Mouse (Mus musculus): ENCODE results near the gene Gm20532.

Gm20532 gene

DNA sequence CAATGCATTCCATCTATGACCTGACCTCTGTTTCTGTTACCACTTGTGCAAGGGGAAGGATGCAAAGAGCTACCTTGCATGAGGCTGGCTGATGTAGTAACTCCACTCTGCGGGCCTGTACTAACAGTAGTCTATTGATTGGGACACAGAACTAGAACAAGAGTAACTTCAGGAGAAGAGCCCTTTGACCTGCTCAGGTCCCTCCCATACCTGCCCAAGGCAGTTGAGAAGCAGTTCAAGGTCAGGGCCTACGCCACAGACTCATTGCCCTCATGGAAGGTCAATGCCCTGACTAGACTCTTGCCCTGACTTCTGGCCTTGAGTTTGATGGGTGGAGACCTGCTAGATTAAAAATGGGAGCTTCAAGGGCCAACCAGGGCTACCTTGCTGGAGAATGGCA lies 14.2 kb downstream of the Gm20532 start:
- Histone ChIP-seq H3K27me3 (ENCODE audit: insufficient read depth, low read length) (no peaks in the 10 kb centered on the region), H3K36me3 (ENCODE audit: insufficient read depth, low read length) (peaks cover 35% of the 10 kb centered on the region), H3K9me3 (ENCODE audit: low read length) (no peaks in the 10 kb centered on the region), H3K4me1 (replicated peaks; ENCODE audit: low read depth, low read length) (peaks cover 86% of the 10 kb centered on the region), H3K4me3 (replicated peaks; ENCODE audit: low read length) (peak overlapping the region; percentile 45; the same call in 1 of the 2 replicates)
- no peak for TF ChIP-seq CTCF (conservative IDR thresholded peaks at IDR 0.05; ENCODE audit: low read length)
- TF ChIP-seq NANOG (IDR thresholded peaks at IDR 0.05; ENCODE audit: borderline replicate concordance, low read length), result peak; percentile 54; the same call in 1 of the 2 replicates
- no peak for TF ChIP-seq POU5F1 (IDR thresholded peaks at IDR 0.05; ENCODE audit: borderline replicate concordance, low read length)

GRCm38 (mm10) chr2:26601595-26601994 lies 15.2 kb downstream of the Gm20532 start:
- H3K27me3 ChIP-seq (ENCODE audit: insufficient read depth, low read length), result no peaks in the 10 kb centered on the region
- no peaks in the 10 kb centered on the region for H3K9me3 ChIP-seq (ENCODE audit: low read length)
- TF ChIP-seq NANOG (IDR thresholded peaks at IDR 0.05; ENCODE audit: borderline replicate concordance, low read length), result no peak
- TF ChIP-seq POU5F1 (IDR thresholded peaks at IDR 0.05; ENCODE audit: borderline replicate concordance, low read length), result no peak
- no peak for TF ChIP-seq CTCF (conservative IDR thresholded peaks at IDR 0.05; ENCODE audit: low read length)
- H3K36me3 ChIP-seq (ENCODE audit: insufficient read depth, low read length), result peaks cover 26% of the 10 kb centered on the region
- peaks cover 87% of the 10 kb centered on the region for H3K4me1 ChIP-seq (replicated peaks; ENCODE audit: low read depth, low read length)
- no peak overlapping the region for H3K4me3 ChIP-seq (replicated peaks; ENCODE audit: low read length)

DNA sequence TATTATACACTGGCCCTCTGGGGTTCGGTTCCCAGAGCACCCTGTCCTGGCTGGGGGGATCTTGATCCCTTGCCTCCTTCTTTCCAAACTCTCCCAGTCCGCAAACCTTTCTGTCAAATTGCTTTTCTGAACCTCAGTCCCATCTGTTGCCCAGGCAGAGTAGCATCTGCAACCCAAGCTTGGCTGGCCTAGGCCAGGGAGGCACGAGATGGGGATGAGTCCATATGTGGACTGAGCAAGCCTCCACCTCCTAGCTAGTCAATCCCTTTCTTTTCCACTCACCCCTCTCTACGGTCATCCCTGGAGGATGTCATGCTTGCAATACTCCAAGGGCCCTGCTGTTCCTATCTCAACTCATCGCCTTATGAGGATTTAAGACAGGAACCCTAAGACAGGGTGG lies 16.2 kb downstream of the Gm20532 start:
- no peaks in the 10 kb centered on the region for H3K9me3 ChIP-seq (ENCODE audit: low read length)
- H3K4me1 ChIP-seq (replicated peaks; ENCODE audit: low read depth, low read length), result peaks cover 88% of the 10 kb centered on the region
- H3K36me3 ChIP-seq (ENCODE audit: insufficient read depth, low read length), result peaks cover 17% of the 10 kb centered on the region; the same call in 1 of the 2 replicates
- H3K27me3 ChIP-seq (ENCODE audit: insufficient read depth, low read length), result no peaks in the 10 kb centered on the region
- H3K4me3 ChIP-seq (replicated peaks; ENCODE audit: low read length), result peak overlapping the region; percentile 88
- TF ChIP-seq NANOG (IDR thresholded peaks at IDR 0.05; ENCODE audit: borderline replicate concordance, low read length) (no peak), POU5F1 (IDR thresholded peaks at IDR 0.05; ENCODE audit: borderline replicate concordance, low read length) (no peak), CTCF (conservative IDR thresholded peaks at IDR 0.05; ENCODE audit: low read length) (no peak)

GRCm38 (mm10) chr2:26603159-26603558 lies 16.7 kb downstream of the Gm20532 start:
- H3K9me3 ChIP-seq (ENCODE audit: low read length), result no peaks in the 10 kb centered on the region
- H3K4me1 ChIP-seq (replicated peaks; ENCODE audit: low read depth, low read length), result peaks cover 88% of the 10 kb centered on the region
- TF ChIP-seq POU5F1 (IDR thresholded peaks at IDR 0.05; ENCODE audit: borderline replicate concordance, low read length), result no peak
- no peak for TF ChIP-seq NANOG (IDR thresholded peaks at IDR 0.05; ENCODE audit: borderline replicate concordance, low read length)
- TF ChIP-seq CTCF (conservative IDR thresholded peaks at IDR 0.05; ENCODE audit: low read length), result no peak
- H3K36me3 ChIP-seq (ENCODE audit: insufficient read depth, low read length), result peaks cover 17% of the 10 kb centered on the region; the same call in 1 of the 2 replicates
- peak overlapping the region; percentile 88 for H3K4me3 ChIP-seq (replicated peaks; ENCODE audit: low read length)
- no peaks in the 10 kb centered on the region for H3K27me3 ChIP-seq (ENCODE audit: insufficient read depth, low read length)

GRCm38 (mm10) chr2:26603720-26604671 lies 17.6 kb downstream of the Gm20532 start, which contains the start of gene Agpat2:
Gene Agpat2, minus strand, starts transcription at chr2:26604417.
- Histone ChIP-seq H3K4me1 (replicated peaks; ENCODE audit: low read depth, low read length) (peaks cover 89% of the 10 kb centered on the region), H3K4me3 (replicated peaks; ENCODE audit: low read length) (peak within 1 kb of the TSS; percentile 88), H3K9me3 (ENCODE audit: low read length) (no peaks in the 10 kb centered on the region), H3K36me3 (ENCODE audit: insufficient read depth, low read length) (peaks cover 17% of the 10 kb centered on the region; the same call in 1 of the 2 replicates), H3K27me3 (ENCODE audit: insufficient read depth, low read length) (no peaks in the 10 kb centered on the region)
- TF ChIP-seq NANOG (IDR thresholded peaks at IDR 0.05; ENCODE audit: borderline replicate concordance, low read length) (no peak), POU5F1 (IDR thresholded peaks at IDR 0.05; ENCODE audit: borderline replicate concordance, low read length) (no peak), CTCF (conservative IDR thresholded peaks at IDR 0.05; ENCODE audit: low read length) (no peak)

DNA sequence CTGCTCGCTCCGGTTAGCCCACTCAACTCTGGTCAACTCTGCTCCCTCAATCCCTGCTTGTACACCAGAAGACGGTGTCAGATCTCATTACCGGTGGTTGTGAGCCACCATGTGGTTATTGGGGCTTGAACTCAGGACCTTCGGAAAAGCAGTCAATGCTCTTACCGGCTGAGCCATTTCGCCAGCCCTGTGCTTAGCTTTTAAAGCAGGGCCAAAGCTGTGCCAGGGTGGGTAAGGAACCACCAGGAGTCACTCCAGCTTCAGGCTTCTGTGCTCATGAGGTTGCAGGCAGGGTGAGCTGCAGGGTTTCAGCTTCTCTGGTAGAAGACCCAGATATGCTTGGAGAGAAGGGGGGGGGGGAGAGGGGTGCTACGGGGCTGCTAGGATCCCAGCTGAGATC lies 18.9 kb downstream of the Gm20532 start:
- TF ChIP-seq NANOG (IDR thresholded peaks at IDR 0.05; ENCODE audit: borderline replicate concordance, low read length) (no peak), CTCF (conservative IDR thresholded peaks at IDR 0.05; ENCODE audit: low read length) (no peak)
- H3K4me1 ChIP-seq (replicated peaks; ENCODE audit: low read depth, low read length), result peaks cover 89% of the 10 kb centered on the region
- 0 out of 2 replicates have a peak, but pooled peaks cover 6% of the 10 kb centered on the region for H3K36me3 ChIP-seq (ENCODE audit: insufficient read depth, low read length)
- no peaks in the 10 kb centered on the region for H3K27me3 ChIP-seq (ENCODE audit: insufficient read depth, low read length)
- no peak overlapping the region for H3K4me3 ChIP-seq (replicated peaks; ENCODE audit: low read length)
- no peaks in the 10 kb centered on the region for H3K9me3 ChIP-seq (ENCODE audit: low read length)

- Histone ChIP-seq H3K4me3 (replicated peaks; ENCODE audit: low read length) (no peak overlapping the region), H3K36me3 (ENCODE audit: insufficient read depth, low read length) (0 out of 2 replicates have a peak, but pooled peaks cover 4% of the 10 kb centered on the region), H3K4me1 (replicated peaks; ENCODE audit: low read depth, low read length) (peaks cover 91% of the 10 kb centered on the region), H3K27me3 (ENCODE audit: insufficient read depth, low read length) (no peaks in the 10 kb centered on the region), H3K9me3 (ENCODE audit: low read length) (no peaks in the 10 kb centered on the region)
- TF ChIP-seq POU5F1 (IDR thresholded peaks at IDR 0.05; ENCODE audit: borderline replicate concordance, low read length), result no peak
Observed at GRCm38 (mm10) chr2:26606579-26606978, 20.1 kb downstream of the Gm20532 start.

DNA sequence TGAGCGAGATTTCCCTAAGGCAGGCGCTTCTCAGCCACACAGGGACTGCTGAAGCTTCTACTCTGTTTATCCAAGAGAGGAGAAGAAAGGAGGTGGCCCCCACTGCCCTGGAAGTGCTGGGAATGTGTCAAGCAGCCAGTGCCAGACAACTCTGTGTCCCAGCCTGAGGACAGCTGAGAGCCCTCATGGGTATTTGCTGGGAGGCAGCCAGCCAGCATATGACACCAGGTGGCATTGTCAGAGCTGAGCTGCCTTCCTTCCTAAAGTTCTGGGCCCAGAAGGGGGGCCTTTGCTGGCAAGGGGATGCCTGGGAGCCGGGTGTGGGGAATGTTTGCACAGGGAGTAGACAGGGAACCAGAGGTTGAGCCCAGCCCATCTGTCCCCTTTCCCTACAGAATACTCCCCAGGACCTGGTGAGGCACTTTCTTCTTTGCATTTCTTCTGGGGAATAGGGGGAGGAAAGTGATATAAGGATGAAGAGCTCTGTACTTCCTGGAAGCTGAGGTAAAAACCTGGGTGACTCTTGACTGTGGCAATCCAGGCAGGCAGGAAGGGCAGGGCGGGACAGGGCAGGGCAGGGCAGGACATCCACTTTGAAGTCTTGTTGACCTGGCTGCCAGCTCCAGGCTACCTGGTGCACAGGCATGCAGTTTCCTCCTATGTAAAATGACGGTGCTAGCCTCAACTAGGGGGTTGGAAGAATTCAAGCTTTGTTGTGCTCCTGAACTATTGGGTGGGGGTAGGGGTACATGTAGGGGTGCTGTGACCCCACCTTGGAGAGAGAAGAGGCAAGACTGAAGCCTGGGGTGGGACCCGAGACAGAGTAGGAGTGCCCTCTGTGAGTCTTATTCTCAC lies 20.8 kb downstream of the Gm20532 start:
- H3K4me3 ChIP-seq (replicated peaks; ENCODE audit: low read length), result 0 out of 2 replicates have a peak overlapping the region, but pooled peaks have one; percentile 7
- H3K4me1 ChIP-seq (replicated peaks; ENCODE audit: low read depth, low read length), result peaks cover 91% of the 10 kb centered on the region
- no peaks in the 10 kb centered on the region for H3K9me3 ChIP-seq (ENCODE audit: low read length)
- H3K36me3 ChIP-seq (ENCODE audit: insufficient read depth, low read length), result no peaks in the 10 kb centered on the region
- no peaks in the 10 kb centered on the region for H3K27me3 ChIP-seq (ENCODE audit: insufficient read depth, low read length)
- TF ChIP-seq CTCF (conservative IDR thresholded peaks at IDR 0.05; ENCODE audit: low read length) (no peak), NANOG (IDR thresholded peaks at IDR 0.05; ENCODE audit: borderline replicate concordance, low read length) (no peak), POU5F1 (IDR thresholded peaks at IDR 0.05; ENCODE audit: borderline replicate concordance, low read length) (no peak)

All from E14TG2a.4 (cell line).